Mouse (Mus musculus) embryonic facial prominence, embryonic 13.5 days (tissue): ENCODE data around the gene Ube2k. TPM values are rescaled to one million over a fixed set of nuclear protein-coding genes. Genes with fewer than 3 reads are reported as not detected.
"Not testable (repeated sequence)": the region's sequence is repeated elsewhere in the genome, so short reads cannot be mapped to it uniquely, and the experiment has no call there.

Experiments
- ATAC-seq: fragments of 200-750 bp; cut with Nextera tagmentation; 2 replicates; pipeline ENCODE4 v1.8.0; 2017; ENCODE audit warnings: low read depth; ENCODE audit not compliant: insufficient number of reproducible peaks, insufficient read depth, low FRiP score, low TSS enrichment
- H3K27ac ChIP-seq: fragments of 300-500 bp; sonication (generic); 2 replicates; pipeline ENCODE4 v1.5.1; 2015; ENCODE audit warnings: moderate library complexity, mild to moderate bottlenecking, inconsistent platforms
- H3K27me3 ChIP-seq: fragments of 300-500 bp; sonication (generic); 2 replicates; pipeline ENCODE4 v1.6.1; 2015; ENCODE audit warnings: mild to moderate bottlenecking, inconsistent platforms
- H3K36me3 ChIP-seq: fragments of 300-500 bp; sonication (generic); 2 replicates; pipeline ENCODE4 v1.6.1; 2015; ENCODE audit warnings: mild to moderate bottlenecking, inconsistent platforms
- H3K4me1 ChIP-seq: fragments of 300-500 bp; sonication (generic); 2 replicates; pipeline ENCODE4 v1.6.1; 2015; ENCODE audit warnings: inconsistent platforms
- H3K4me2 ChIP-seq: fragments of 300-500 bp; sonication (generic); 2 replicates; pipeline ENCODE4 v1.6.1; 2015; ENCODE audit warnings: moderate library complexity, mild to moderate bottlenecking, inconsistent platforms
- H3K4me3 ChIP-seq: fragments of 300-500 bp; sonication (generic); 2 replicates; pipeline ENCODE4 v1.5.1; 2015; ENCODE audit warnings: mild to moderate bottlenecking, inconsistent platforms
- H3K9ac ChIP-seq: fragments of 300-500 bp; sonication (generic); 2 replicates; pipeline ENCODE4 v1.6.1; 2015; ENCODE audit warnings: mild to moderate bottlenecking, inconsistent platforms
- H3K9me3 ChIP-seq: fragments of 300-500 bp; sonication (generic); 2 replicates; pipeline ENCODE4 v1.6.1; 2016; ENCODE audit warnings: inconsistent platforms
- WGBS: fragments of 180-500 bp; shearing (Covaris S2); methylation state at CpG from one replicate; pipeline ENCODE4 v1.1.7; 2015; ENCODE audit warnings: mixed read lengths; 5-methylcytosine and 5-hydroxymethylcytosine counted together
- polyA plus RNA-seq: library from polyadenylated mRNA; unstranded; fragments of >200 nt; fragmentation: Nextera tagmentation; extraction: Ambion mirVana; gene quantifications from 2 replicates; pipeline ENCODE4 v1.2.1, GENCODE M21; 2015

The Ube2k gene
- polyA plus RNA-seq, 1 experiment from 2014 or later: 207 TPM

DNA sequence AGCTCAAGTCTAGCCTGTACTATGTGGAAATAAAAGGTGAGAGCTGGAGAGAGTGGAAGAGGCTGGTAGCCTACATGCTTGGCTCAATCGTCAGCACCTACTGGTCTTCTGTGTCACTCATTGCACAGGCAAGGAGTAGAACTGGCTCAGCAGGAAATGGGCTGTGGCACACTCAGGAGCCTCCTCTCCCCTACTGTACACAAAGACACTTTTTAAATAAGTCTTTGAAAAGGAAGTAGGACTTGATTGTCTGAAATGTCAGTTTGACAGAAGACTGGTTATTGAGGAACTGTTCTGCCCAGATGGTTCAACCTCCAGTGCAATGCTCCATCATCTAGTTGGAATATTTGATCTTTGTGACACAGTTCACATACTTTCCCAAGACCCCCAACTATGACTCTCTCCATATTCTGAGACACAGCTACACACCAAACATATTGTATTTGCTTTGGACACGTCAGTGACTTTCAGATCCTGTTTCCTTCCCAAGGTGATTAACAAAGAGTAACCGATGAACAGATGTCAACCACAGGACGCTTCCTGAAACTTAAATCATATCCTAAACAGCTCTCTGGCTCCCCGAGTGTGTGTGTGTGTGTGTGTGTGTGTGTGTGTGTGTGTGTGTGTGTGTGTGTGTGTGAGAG, 22.3 kb upstream of the Ube2k start:
- Histone ChIP-seq H3K9me3 (no peaks in the 10 kb centered on the region), H3K27ac (no peak overlapping the region), H3K4me1 (0 out of 2 replicates have a peak, but pooled peaks cover 4% of the 10 kb centered on the region), H3K27me3 (no peaks in the 10 kb centered on the region), H3K4me2 (no peak overlapping the region), H3K4me3 (no peak overlapping the region), H3K36me3 (no peaks in the 10 kb centered on the region), H3K9ac (no peak overlapping the region)
- WGBS: 54% methylated on average over 5 of the region's 5 CpGs
- no peak for ATAC-seq

DNA sequence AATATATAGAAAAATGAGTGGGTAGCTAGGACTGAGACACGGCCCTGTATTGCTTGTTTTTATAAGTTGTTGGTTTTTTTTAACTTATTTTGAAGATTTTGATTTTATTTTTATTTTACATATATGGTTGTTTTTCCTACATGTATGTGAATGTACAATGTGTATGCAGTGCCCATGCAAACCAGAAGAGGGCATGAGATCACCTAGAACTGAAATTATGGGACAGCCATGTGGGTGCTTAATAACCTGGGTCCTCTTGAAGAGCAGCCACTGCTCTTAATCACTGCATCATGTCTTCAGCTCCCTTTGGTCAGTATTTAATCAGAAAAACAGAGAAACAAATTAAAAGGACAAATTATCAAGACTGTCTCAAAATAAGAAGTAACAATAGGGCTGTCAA, 15.2 kb upstream of the Ube2k start:
- H3K9ac ChIP-seq: no peak overlapping the region
- H3K4me2 ChIP-seq: no peak overlapping the region
- ATAC-seq: no peak
- H3K36me3 ChIP-seq: no peaks in the 10 kb centered on the region
- 92% methylated on average over 1 of the region's 1 CpGs for WGBS
- H3K9me3 ChIP-seq: peaks cover 3% of the 10 kb centered on the region; the same call in 1 of the 2 replicates
- no peak overlapping the region for H3K27ac ChIP-seq
- no peaks in the 10 kb centered on the region for H3K4me1 ChIP-seq
- no peak overlapping the region for H3K4me3 ChIP-seq
- H3K27me3 ChIP-seq: no peaks in the 10 kb centered on the region

DNA sequence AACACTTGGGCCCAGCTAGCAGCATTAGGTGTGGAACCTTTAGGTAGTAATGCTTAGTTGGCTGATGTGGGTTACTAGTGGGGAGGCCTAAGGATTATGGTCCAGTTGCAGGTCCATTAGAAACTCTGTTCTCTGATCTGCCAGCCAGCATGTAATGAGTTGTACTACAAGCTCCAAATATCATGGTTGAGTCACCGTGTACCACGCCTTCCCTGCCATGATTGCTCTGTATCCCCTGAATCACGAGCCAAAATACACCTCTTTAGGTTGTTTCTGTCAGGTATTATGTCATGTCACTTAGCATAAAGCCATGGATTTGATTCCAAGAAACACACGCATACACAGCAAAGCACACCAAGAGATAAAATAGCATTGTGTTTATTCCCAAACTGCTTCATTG, 12.2 kb upstream of the Ube2k start:
- Histone ChIP-seq H3K36me3 (no peaks in the 10 kb centered on the region), H3K4me2 (no peak overlapping the region), H3K9ac (no peak overlapping the region), H3K4me3 (no peak overlapping the region), H3K27ac (no peak overlapping the region), H3K27me3 (no peaks in the 10 kb centered on the region), H3K9me3 (peaks cover 3% of the 10 kb centered on the region; the same call in 1 of the 2 replicates), H3K4me1 (no peaks in the 10 kb centered on the region)
- WGBS: 67% methylated on average over 4 of the region's 4 CpGs
- no peak for ATAC-seq

DNA sequence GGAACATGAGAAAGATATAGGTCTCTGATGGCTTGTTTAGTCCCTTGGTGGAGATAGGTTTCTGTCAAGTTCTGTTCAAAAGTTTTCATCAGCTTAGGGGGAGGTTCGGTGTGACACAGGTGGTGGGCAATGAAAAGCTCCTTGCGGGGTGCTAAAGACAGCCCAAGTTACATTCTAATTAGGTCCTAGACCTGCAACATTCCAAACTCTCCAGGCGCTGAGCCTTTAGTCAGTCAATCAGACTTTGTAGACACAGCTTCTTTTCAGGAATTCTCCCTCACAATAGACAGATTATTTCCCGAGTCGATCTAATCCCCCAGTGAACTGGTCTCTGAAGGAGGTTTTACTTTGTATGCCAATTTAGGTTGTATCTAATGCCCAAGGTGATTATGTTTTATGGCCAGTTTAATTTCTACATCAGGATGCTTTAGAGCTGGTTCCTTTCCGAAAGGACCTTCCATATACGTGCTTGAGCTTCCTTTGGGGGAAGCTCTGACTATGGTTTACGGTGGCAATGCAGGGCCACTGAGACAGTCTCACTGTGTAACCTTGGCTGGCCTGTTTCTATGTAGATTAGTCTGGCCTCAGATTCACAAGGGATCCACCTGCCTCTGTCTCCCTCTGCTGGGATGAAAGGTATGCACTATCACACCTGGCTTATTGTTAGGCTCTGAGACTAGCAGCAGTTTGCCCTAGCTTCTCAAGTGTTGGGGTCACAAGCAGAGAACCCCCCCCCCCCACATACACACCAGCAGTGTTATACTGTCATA, 11.2 kb upstream of the Ube2k start:
- no peak for ATAC-seq
- no peaks in the 10 kb centered on the region for H3K27me3 ChIP-seq

DNA sequence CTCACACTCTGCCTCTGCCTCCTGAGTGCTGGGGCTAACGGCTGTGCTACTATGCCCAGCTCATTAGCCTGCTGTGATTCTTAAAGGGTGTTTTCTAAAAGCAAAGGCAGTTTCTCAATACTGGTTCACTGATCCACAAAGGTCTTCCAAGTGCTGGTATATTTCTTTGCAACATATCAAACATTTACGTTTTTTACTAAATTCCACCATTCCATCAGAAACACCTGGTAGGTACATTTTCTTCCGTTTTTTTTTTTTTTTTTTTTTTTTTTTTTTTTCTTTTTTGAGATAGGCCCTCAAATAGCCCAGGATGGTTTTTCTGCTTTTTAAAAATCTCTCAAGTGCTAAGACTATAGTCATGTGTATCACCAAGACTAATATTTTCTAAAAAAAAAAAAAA, 5.8 kb upstream of the Ube2k start:
- H3K27me3 ChIP-seq: no peaks in the 10 kb centered on the region
- 80% methylated on average over 3 of the region's 3 CpGs for WGBS
- H3K9ac ChIP-seq: no peak overlapping the region
- H3K36me3 ChIP-seq: no peaks in the 10 kb centered on the region
- ATAC-seq: no peak
- H3K4me1 ChIP-seq: peaks cover 3% of the 10 kb centered on the region; the same call in 1 of the 2 replicates
- no peak overlapping the region for H3K4me3 ChIP-seq
- no peak overlapping the region for H3K4me2 ChIP-seq
- H3K27ac ChIP-seq: no peak overlapping the region
- no peaks in the 10 kb centered on the region for H3K9me3 ChIP-seq

More for the DNA sequence above, 11.2 kb upstream of the Ube2k start:
- H3K4me2 ChIP-seq: no peak overlapping the region
- H3K4me3 ChIP-seq: no peak overlapping the region
- H3K9me3 ChIP-seq: peaks cover 3% of the 10 kb centered on the region; the same call in 1 of the 2 replicates
- WGBS: 10% methylated on average over 8 of the region's 8 CpGs
- H3K27ac ChIP-seq: no peak overlapping the region
- H3K9ac ChIP-seq: no peak overlapping the region
- H3K36me3 ChIP-seq: no peaks in the 10 kb centered on the region
- H3K4me1 ChIP-seq: no peaks in the 10 kb centered on the region

DNA sequence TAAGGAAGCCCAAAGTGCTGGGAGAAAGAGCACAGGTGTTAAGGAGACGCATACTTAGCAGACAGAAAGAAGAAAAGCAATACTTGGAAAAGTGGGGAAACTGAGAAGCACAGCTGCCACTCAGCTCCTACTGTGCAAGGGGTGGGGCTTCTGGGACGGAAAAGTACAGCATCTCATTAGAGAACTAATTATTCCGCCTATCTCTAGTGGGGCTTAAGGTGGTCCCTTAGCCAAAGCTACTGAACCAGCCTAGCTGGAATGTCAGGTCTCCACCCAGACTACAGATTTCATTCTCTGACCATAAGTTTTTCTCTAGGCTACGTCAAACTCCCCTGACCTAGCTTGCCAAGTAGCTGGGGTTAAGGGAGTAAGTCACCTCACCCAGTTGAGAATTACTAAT, 2.5 kb upstream of the Ube2k start:
- no peak for ATAC-seq
- 59% methylated on average over 4 of the region's 4 CpGs for WGBS
- no peak overlapping the region for H3K4me2 ChIP-seq

DNA sequence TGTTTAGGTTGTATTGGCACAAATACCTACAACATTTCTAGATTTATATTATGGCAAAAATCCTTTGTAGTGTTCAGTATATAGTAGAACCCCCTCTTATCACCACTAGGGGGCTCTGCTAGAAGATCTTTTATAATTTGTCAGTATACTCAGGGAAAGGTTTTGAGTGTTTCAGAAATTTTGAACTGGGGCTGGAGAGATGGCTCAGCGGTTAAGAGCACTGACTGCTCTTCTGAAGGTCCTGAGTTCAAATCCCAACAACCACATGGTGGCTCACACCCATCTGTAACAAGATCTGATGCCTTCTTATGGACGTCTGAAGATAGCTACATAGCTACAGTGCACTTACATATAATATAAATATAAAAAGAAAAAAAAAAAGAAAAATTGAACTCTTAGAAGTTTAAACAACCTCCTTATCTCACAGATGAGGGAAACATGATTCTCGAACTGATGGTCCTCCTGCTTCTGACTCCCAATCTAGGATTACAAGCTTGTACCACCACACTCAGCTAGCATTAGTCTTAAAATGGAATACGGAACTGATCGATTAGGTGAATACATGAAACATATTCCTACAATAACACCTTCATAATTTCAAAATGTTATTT, 1.5 kb upstream of the Ube2k start:
- no peak overlapping the region for H3K4me3 ChIP-seq
- peaks cover 12% of the 10 kb centered on the region for H3K4me1 ChIP-seq
- no peak overlapping the region; the same call in 1 of the 2 replicates for H3K4me2 ChIP-seq
- H3K9ac ChIP-seq: no peak overlapping the region
- no peaks in the 10 kb centered on the region for H3K9me3 ChIP-seq
- H3K36me3 ChIP-seq: no peaks in the 10 kb centered on the region
- no peak overlapping the region for H3K27ac ChIP-seq
- H3K27me3 ChIP-seq: no peaks in the 10 kb centered on the region
- WGBS: 69% methylated on average over 5 of the region's 5 CpGs
- ATAC-seq: no peak

More for the DNA sequence above, 2.5 kb upstream of the Ube2k start:
- no peak overlapping the region for H3K27ac ChIP-seq
- H3K4me3 ChIP-seq: no peak overlapping the region
- no peaks in the 10 kb centered on the region for H3K36me3 ChIP-seq
- H3K9me3 ChIP-seq: no peaks in the 10 kb centered on the region
- no peaks in the 10 kb centered on the region for H3K27me3 ChIP-seq
- no peak overlapping the region for H3K9ac ChIP-seq
- peaks cover 12% of the 10 kb centered on the region for H3K4me1 ChIP-seq

DNA sequence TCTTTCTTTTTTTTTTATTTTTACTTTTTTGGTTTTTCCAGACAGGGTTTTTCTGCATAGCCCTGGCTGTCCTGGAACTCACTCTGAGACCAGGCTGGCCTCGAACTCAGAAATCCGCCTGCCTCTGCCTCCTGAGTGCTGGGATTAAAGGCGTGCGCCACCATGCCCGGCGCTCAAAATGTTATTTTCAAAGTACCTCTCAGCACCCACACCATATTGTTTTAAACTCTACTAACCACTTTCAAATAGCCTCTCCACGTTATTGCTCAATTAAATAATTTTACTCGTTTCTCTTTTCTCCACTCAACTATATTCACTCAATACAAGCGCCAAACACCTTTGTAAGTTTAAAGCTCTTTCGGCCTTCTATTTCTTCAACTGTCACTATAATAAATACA, 966 bp upstream of the Ube2k start:
- WGBS: 84% methylated on average over 10 of the region's 10 CpGs
- H3K36me3 ChIP-seq, H3K9me3 ChIP-seq, ATAC-seq, H3K27me3 ChIP-seq: not testable (repeated sequence)
- H3K4me2 ChIP-seq: peak overlapping the region; percentile 67
- peak overlapping the region; percentile 94 for H3K4me3 ChIP-seq
- peak overlapping the region; percentile 99 for H3K27ac ChIP-seq
- peak overlapping the region; percentile 94 for H3K9ac ChIP-seq
- peaks cover 14% of the 10 kb centered on the region for H3K4me1 ChIP-seq

DNA sequence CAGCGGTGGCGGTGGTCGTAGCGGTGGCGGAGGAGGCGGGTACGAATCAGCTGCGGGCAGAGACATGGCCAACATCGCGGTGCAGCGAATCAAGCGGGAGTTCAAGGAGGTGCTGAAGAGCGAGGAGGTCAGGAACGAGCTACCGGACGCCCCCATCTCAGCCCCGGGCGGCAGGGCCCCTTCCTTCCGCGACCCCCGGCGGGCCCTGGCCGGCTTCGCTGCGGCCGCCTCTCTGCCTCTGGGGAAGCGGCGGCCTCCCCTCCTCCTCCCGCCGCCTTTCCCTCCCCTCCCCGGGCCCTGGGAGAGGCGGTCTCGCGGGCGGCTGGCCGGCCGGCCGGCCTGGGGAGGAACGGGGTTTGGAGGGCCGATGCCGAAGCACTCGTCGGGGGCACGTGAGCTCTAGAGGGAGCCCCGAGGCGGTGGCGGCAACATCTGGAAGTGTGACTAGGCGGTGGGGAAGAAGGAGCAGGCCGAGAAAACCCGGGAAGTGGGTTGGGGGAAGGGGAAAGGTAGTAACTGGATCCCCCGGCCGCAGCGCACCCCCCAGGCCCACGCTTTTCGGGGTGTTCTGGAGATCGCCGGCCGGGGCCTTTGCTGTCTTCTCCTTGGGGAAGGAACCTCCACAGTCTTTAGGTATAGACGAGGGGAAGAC, 513 bp downstream of the Ube2k start:
- peak; percentile 32; the same call in 1 of the 2 replicates for ATAC-seq
- Histone ChIP-seq H3K36me3 (no peaks in the 10 kb centered on the region), H3K27me3 (no peaks in the 10 kb centered on the region), H3K4me2 (peak overlapping the region; percentile 67), H3K4me1 (peaks cover 15% of the 10 kb centered on the region), H3K4me3 (peak overlapping the region; percentile 94), H3K9me3 (no peaks in the 10 kb centered on the region), H3K9ac (peak overlapping the region; percentile 94), H3K27ac (peak overlapping the region; percentile 99)
- under 1% methylated on average over 35 of the region's 59 CpGs for WGBS

DNA sequence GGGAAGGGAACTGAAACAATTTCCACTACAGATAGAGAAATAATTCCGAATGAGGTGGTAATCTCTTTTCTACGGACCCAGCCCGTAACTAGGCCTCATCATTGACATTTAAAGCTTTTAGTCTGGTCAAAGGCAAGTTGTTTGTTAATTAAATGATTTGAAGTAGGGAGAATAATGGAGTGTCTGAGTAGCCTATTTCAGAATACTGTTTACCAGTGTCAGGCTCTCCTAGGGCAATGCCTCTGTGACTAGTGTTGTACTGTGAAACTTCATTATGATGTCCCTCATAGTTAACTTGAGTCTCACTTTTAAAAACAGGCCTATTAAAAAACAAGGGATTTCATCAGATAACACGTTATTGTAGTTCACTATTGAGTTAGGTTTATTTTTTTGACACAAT, 1.1 kb downstream of the Ube2k start:
- H3K4me3 ChIP-seq: peak overlapping the region; percentile 94
- 0% methylated on average over 4 of the region's 4 CpGs for WGBS
- ATAC-seq: no peak

DNA sequence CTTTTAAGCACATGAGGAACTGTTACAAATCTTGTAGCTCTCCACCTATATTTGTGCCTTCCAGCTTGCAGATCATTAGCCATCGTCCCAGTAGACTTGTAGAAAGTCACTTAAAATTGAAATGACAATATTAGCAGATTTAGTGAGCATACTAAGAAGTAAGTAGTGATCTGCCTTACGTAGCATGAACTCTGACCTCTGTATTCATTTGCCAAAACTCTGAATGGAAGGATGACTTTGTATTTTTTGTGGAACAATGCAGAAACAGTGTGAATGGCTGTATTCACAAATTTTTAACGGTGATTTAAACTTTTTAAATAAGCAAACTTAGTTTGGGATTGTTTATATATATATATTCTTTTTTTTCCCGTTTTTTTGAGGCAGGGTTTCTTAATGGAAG, 1.8 kb downstream of the Ube2k start:
- Histone ChIP-seq H3K36me3 (no peaks in the 10 kb centered on the region), H3K4me2 (peak overlapping the region; percentile 58), H3K27me3 (no peaks in the 10 kb centered on the region), H3K9me3 (no peaks in the 10 kb centered on the region), H3K9ac (no peak overlapping the region), H3K27ac (no peak overlapping the region), H3K4me1 (peaks cover 15% of the 10 kb centered on the region), H3K4me3 (peak overlapping the region; percentile 32)
- whole genome bisulfite sequencing: 49% methylated on average over 4 of the region's 4 CpGs
- no peak for ATAC-seq

More for the DNA sequence above, 1.1 kb downstream of the Ube2k start:
- H3K27me3 ChIP-seq: no peaks in the 10 kb centered on the region
- H3K9ac ChIP-seq: peak overlapping the region; percentile 94
- H3K4me1 ChIP-seq: peaks cover 15% of the 10 kb centered on the region
- H3K9me3 ChIP-seq: no peaks in the 10 kb centered on the region
- H3K36me3 ChIP-seq: no peaks in the 10 kb centered on the region
- H3K27ac ChIP-seq: peak overlapping the region; percentile 99
- H3K4me2 ChIP-seq: peak overlapping the region; percentile 67
